Mouse (Mus musculus): ENCODE measurements around the gene Zfp472. TPM values are rescaled to one million over a fixed set of nuclear protein-coding genes. Genes with fewer than 3 reads are reported as not detected.
"Not testable (repeated sequence)": the region's sequence is repeated elsewhere in the genome, so short reads cannot be mapped to it uniquely, and the experiment has no call there.

Zfp472 gene
- polyA plus RNA-seq, 1 experiment from 2014 or later = 10.9 TPM

DNA sequence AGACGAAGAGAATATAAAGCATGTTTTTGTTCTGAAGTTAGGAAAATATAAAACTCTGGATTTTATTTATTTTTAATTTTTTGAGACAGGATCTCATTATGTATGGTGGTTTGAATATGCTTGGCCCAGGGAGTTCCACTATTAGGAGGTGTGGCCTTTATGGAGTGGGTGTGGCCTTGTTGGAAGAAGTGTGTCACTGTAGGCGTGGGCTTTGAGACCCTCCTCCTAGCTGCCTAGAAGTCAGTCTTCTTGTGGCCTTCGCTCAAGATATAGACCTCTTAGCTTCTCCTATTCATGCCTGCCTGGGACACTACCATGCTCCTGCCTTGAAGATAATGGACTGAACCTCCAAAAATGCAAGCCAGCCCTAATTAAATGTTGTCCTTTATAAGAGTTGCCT, 15.5 kb upstream of the Zfp472 start:
- no peak overlapping the region for H3K9ac ChIP-seq (replicated peaks)
- 88% methylated on average over 3 of the region's 3 CpGs for WGBS

DNA sequence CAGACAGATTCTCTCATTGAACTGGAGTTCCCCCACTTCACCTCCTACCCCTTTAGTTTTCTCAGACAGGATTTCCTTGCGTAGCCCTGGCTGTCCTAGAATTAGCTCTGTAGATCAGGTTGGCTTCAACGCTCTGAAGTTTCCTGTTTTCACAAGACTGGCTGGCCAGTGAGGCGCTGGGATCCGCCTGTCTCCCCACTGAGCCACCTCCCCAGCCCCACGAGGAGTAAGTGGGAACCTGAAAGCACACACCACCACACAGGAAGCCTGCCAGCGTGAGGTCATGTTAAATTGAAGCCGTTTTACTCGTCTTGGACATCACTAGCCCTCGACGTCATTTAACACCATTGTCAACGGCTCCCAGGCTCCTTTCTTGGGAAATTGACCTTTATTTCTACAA, 14.6 kb upstream of the Zfp472 start:
- Histone ChIP-seq H3K36me3 (no peaks in the 10 kb centered on the region), H3K4me1 (peaks cover 16% of the 10 kb centered on the region), H3K9me3 (no peaks in the 10 kb centered on the region), H3K4me2 (replicated peaks) (no peak overlapping the region), H3K27ac (replicated peaks) (no peak overlapping the region), H3K27me3 (no peaks in the 10 kb centered on the region), H3K9ac (replicated peaks) (no peak overlapping the region), H3K4me3 (no peak overlapping the region)
- 83% methylated on average over 11 of the region's 11 CpGs for WGBS
- ATAC-seq (replicated peaks) = no peak

More for the DNA sequence above, 15.5 kb upstream of the Zfp472 start:
- ATAC-seq (replicated peaks) = no peak
- Histone ChIP-seq H3K9me3 (no peaks in the 10 kb centered on the region), H3K36me3 (no peaks in the 10 kb centered on the region), H3K27ac (replicated peaks) (no peak overlapping the region), H3K4me3 (no peak overlapping the region), H3K4me2 (replicated peaks) (no peak overlapping the region), H3K27me3 (no peaks in the 10 kb centered on the region), H3K4me1 (peaks cover 16% of the 10 kb centered on the region)

- no peak overlapping the region for H3K9ac ChIP-seq (replicated peaks)
- H3K36me3 ChIP-seq = no peaks in the 10 kb centered on the region
- no peak overlapping the region for H3K4me3 ChIP-seq
- ATAC-seq (replicated peaks) = no peak
- no peaks in the 10 kb centered on the region for H3K9me3 ChIP-seq
- H3K27me3 ChIP-seq = no peaks in the 10 kb centered on the region
- 32% methylated on average over 16 of the region's 16 CpGs for WGBS
- peaks cover 13% of the 10 kb centered on the region for H3K4me1 ChIP-seq
- no peak overlapping the region for H3K27ac ChIP-seq (replicated peaks)
- no peak overlapping the region for H3K4me2 ChIP-seq (replicated peaks)
Measured at GRCm38 (mm10) chr17:32951441-32951840, 14.2 kb upstream of the Zfp472 start.

DNA sequence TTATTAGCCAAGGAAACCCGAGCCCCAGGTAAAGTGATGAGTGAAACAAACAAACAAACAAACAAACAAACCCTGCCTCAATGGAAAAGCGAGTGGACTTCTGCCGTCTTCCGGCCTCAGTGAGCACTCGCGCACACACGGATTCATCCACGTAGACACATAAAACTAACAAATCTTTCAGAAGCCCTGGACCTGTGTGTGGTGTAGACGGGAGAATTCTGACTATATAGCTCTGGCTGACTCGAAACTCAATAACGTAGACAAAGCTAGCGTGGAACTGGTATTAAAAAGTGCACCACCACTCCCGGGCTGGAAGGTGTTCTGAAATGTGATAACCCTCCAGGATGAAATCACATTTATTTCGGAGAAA, 376 bp upstream of the Zfp472 start:
- Histone ChIP-seq H3K4me2 (replicated peaks) (peak overlapping the region; percentile 85), H3K27ac (replicated peaks) (peak overlapping the region; percentile 84; the same call in 1 of the 2 replicates), H3K9me3 (no peaks in the 10 kb centered on the region), H3K36me3 (no peaks in the 10 kb centered on the region), H3K4me3 (peak overlapping the region; percentile 92), H3K27me3 (no peaks in the 10 kb centered on the region), H3K4me1 (peaks cover 21% of the 10 kb centered on the region), H3K9ac (replicated peaks) (peak overlapping the region; percentile 64)
- WGBS = under 1% methylated on average over 14 of the region's 14 CpGs
- ATAC-seq (replicated peaks) = peak; percentile 74

- no peaks in the 10 kb centered on the region for H3K9me3 ChIP-seq
- no peak for ATAC-seq (replicated peaks)
- 82% methylated on average over 4 of the region's 4 CpGs for WGBS
Measured at GRCm38 (mm10) chr17:32981361-32981760, 15.7 kb downstream of the Zfp472 start.

DNA sequence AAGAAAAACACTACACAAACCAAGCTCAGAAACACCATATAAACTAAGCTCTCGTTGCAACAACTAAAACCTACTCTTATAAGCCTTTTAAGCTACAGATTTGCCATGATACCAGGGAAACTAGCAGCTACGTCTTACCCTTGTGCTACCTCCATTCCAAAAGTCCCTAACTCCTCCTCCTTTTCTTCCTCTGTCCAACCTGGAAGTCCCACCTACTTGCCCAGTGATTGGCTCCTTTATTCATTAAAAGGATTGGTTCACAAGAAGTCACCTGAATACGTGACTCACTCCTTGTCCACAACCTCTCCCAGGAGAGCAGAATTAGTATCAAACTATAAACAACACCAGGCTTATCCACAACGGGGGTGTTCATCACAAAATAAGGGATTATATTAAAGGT, 20.7 kb downstream of the Zfp472 start:
- no peaks in the 10 kb centered on the region for H3K36me3 ChIP-seq
- no peak overlapping the region for H3K4me3 ChIP-seq
- H3K27me3 ChIP-seq = no peaks in the 10 kb centered on the region
- no peaks in the 10 kb centered on the region for H3K4me1 ChIP-seq
- H3K9me3 ChIP-seq = no peaks in the 10 kb centered on the region
- H3K9ac ChIP-seq (replicated peaks) = no peak overlapping the region
- H3K27ac ChIP-seq (replicated peaks) = no peak overlapping the region
- no peak for ATAC-seq (replicated peaks)
- WGBS = 79% methylated on average over 4 of the region's 4 CpGs
- H3K4me2 ChIP-seq (replicated peaks) = no peak overlapping the region

More at GRCm38 (mm10) chr17:32981361-32981760, 15.7 kb downstream of the Zfp472 start:
- no peak overlapping the region for H3K27ac ChIP-seq (replicated peaks)
- H3K4me2 ChIP-seq (replicated peaks) = no peak overlapping the region
- H3K4me1 ChIP-seq = no peaks in the 10 kb centered on the region
- no peak overlapping the region for H3K4me3 ChIP-seq
- peaks cover 37% of the 10 kb centered on the region for H3K36me3 ChIP-seq
- H3K27me3 ChIP-seq = no peaks in the 10 kb centered on the region
- H3K9ac ChIP-seq (replicated peaks) = no peak overlapping the region

- Histone ChIP-seq H3K9ac (replicated peaks) (peak overlapping the region; percentile 62), H3K27me3 (no peaks in the 10 kb centered on the region), H3K36me3 (peaks cover 19% of the 10 kb centered on the region), H3K4me1 (peaks cover 16% of the 10 kb centered on the region), H3K4me2 (replicated peaks) (peak overlapping the region; percentile 62), H3K27ac (replicated peaks) (peak overlapping the region; percentile 81), H3K4me3 (peak overlapping the region; percentile 58), H3K9me3 (no peaks in the 10 kb centered on the region)
- ATAC-seq (replicated peaks) = no peak
- 61% methylated on average over 12 of the region's 12 CpGs for WGBS
Measured at GRCm38 (mm10) chr17:32991965-32992698, 26.5 kb downstream of the Zfp472 start.

GRCm38 (mm10) chr17:32992699-32993474, 27.3 kb downstream of the Zfp472 start, which contains the start of gene Zfp952:
Zfp952 (plus strand) TSS chr17:32993129.
- H3K4me3 ChIP-seq = peak within 1 kb of the TSS; percentile 58
- H3K9me3 ChIP-seq = no peaks in the 10 kb centered on the region
- H3K27me3 ChIP-seq = no peaks in the 10 kb centered on the region
- peak; percentile 99 for ATAC-seq (replicated peaks)
- peaks cover 22% of the 10 kb centered on the region for H3K36me3 ChIP-seq
- peak within 1 kb of the TSS; percentile 62 for H3K4me2 ChIP-seq (replicated peaks)
- H3K27ac ChIP-seq (replicated peaks) = peak within 1 kb of the TSS; percentile 81
- peak within 1 kb of the TSS; percentile 62 for H3K9ac ChIP-seq (replicated peaks)
- under 1% methylated on average over 21 of the region's 21 CpGs for WGBS
- H3K4me1 ChIP-seq = peaks cover 16% of the 10 kb centered on the region

DNA sequence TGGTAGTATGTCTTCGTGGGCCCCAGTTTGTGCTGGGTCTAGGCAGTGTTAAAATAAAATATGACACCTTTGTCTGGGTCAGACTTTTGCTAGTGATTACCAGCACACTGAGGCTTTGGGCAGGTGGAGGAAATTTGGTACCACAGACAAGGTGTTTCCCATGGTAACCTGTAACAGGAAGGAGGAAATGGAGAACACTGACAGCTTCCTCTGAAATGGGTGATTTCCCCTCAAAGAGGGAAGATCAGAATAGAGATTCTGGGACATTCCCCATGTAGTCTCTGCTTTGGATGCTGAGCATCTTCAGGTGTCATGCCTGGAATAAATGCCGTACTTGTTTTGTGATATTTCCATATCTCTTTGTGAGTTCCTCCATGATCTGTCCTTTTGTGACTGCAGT, 32.9 kb downstream of the Zfp472 start:
- no peaks in the 10 kb centered on the region for H3K27me3 ChIP-seq
- no peak for ATAC-seq (replicated peaks)
- WGBS = 93% methylated on average over 2 of the region's 2 CpGs
- no peaks in the 10 kb centered on the region for H3K9me3 ChIP-seq
- no peak overlapping the region for H3K4me2 ChIP-seq (replicated peaks)
- peaks cover 10% of the 10 kb centered on the region for H3K4me1 ChIP-seq
- no peak overlapping the region for H3K4me3 ChIP-seq
- no peak overlapping the region for H3K9ac ChIP-seq (replicated peaks)
- H3K36me3 ChIP-seq = peaks cover 53% of the 10 kb centered on the region
- H3K27ac ChIP-seq (replicated peaks) = no peak overlapping the region

DNA sequence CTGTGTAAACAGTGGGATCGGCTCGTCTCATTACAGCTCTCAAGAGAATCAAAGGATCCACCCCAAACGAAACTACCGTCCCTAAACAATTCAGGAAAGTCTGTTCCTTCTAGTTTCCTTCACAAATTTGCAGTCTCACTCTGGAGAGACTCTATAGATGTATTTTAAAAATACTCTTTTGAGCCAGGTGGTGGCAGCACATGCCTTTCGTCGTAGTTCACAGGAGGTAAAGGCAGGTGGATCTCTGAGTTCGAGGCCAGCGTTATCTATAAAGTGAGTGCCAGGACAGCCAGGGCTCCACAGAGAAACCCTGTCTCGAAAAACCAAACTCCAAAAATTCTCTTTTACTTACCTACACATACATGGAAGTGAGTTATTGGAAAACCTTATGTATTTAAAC, 42.7 kb downstream of the Zfp472 start:
- H3K4me1 ChIP-seq = no peaks in the 10 kb centered on the region
- ATAC-seq (replicated peaks) = no peak
- WGBS = 51% methylated on average over 9 of the region's 9 CpGs

DNA sequence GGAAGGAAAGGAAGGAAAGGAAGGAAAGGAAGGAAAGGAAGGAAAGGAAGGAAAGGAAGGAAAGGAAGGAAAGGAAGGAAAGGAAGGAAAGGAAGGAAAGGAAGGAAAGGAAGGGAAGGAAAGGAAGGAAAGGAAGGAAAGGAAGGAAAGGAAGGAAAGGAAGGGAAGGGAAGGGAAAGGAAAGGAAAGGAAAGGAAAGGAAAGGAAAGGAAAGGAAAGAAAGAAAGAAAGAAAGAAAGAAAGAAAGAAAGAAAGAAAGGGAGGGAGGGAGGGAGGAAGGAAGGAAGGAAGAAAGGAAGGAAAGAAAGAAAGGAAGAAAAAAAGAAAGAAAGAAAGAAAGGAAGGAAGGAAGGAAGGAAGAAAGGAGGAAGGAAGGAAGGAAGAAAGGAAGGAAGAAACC, 54.8 kb downstream of the Zfp472 start:
- not testable (repeated sequence) for H3K27ac ChIP-seq (replicated peaks); H3K4me3 ChIP-seq; H3K4me2 ChIP-seq (replicated peaks); ATAC-seq (replicated peaks); H3K9ac ChIP-seq (replicated peaks); H3K27me3 ChIP-seq; H3K4me1 ChIP-seq
- H3K36me3 ChIP-seq = peaks cover 85% of the 10 kb centered on the region
- peaks cover 73% of the 10 kb centered on the region for H3K9me3 ChIP-seq

More for the DNA sequence above, 42.7 kb downstream of the Zfp472 start:
- Histone ChIP-seq H3K9me3 (peaks cover 5% of the 10 kb centered on the region; the same call in 1 of the 2 replicates), H3K9ac (replicated peaks) (no peak overlapping the region), H3K4me3 (no peak overlapping the region), H3K36me3 (peaks cover 25% of the 10 kb centered on the region), H3K27me3 (no peaks in the 10 kb centered on the region), H3K4me2 (replicated peaks) (no peak overlapping the region), H3K27ac (replicated peaks) (no peak overlapping the region)
